Mouse (Mus musculus) natural killer cell, adult 2 months (primary cell): ENCODE measurements around the gene Ino80d.

Source experiments
- DNase-seq, 2 experiments: peaks; one replicate each; pipeline ENCODE4 v3.0.0; 2022; ENCODE audit warnings: low spot score in 2 of 2

Ino80d gene

DNA sequence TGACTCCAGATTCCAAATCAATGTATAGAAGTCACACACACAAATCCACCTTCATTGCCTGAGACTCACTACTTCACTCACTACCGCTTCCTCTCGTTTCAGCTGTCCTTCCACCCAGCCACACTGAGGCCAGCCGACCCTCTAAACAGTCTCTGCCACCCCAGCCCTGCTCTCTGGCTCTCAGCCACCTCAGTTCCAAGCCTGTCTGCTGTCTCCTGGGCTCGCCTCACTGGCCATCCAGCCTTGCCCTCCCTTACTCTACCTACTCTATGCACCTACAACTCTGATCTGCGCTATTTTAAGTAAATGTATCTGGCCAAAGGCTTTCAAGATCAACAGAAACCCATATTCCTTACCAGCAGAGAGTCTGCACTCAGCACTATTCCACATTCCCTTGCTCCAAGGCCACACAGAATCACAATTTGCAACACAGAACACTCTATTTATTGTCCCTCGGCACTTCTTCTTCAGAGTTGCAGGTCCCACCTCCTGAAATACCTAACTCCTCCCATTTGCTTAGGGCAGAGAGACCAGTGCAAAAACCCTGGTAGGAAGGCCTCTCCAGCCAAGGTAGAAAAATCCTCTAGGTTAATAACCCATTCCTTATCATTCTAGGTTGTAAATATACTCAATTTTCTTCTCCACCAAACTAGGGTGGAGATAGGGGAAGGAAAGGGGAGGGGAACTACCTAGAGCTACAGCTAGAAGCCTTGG, 6.7 kb downstream of the Ino80d start:
- DNase-seq = no peak

DNA sequence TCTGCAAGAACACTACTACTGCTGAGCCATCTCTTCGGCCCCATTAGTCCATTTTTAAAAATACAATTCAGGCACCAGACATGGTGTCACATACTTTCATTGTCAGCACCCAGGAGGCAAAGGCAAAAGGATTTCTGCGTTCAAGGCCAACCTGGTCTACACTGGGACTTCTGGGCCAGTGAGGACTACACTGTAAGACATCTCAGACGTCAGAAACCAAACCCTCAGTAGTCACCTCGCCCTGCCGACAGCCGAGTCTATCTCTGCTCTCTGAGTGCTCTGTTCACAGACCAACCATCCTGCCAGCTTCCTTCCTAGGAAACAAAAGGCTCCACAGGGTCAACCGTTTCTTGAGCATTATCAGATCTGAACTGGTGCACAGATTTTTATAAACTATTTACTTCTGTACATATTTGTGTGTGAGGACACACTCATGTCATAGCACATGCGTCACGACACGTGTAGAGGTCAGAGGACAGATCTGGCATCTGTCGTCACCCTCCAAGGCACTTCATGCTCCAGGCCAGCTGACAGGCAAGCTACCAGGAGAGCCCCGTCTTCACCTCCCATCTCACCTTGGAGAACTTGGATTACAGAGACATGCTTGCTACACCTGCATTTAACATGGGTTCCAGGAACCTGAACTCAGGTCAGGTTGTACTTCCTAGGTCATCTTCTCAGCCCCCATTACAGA, 11.6 kb downstream of the Ino80d start:
- DNase-seq = no peak

DNA sequence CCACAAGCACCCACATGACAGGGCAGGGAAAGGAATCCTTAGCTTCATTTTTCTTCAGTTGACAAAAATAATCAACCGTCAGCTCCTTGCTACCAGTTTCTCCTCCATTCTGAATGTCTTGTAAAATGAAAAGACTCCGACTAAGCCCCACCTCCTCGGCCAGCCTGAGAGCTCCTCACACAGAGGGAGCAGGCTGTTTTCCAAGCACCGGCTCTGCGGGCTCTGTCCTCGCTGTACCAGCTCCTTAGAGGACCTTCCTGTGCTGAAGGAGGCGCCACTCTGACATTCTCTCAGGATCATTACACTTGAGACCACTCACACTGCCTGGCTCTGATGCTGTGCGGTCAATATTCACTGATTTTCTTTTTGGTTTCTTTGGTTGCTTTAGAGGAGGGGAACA, 14.3 kb downstream of the Ino80d start:
- DNase-seq = no peak

DNA sequence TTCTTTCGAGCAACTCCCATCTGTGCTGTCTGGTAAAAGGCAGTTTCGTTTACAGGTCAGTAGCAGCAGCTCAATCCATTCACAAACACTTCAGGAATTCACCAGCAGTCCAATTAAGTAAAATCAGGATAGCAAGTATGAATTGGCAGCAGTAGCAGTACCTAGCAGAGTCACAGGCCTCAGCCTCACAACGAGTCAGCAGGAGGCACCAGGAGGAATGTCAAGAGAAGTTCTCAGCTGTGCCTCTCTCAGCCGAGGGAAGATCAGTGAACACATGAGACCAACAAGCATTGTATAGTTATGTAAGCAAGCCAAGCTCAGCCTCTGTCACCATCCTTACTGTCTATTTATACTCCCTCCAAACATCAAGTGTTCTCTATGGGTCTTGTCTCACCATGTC, 15.6 kb downstream of the Ino80d start:
- no peak for DNase-seq

DNA sequence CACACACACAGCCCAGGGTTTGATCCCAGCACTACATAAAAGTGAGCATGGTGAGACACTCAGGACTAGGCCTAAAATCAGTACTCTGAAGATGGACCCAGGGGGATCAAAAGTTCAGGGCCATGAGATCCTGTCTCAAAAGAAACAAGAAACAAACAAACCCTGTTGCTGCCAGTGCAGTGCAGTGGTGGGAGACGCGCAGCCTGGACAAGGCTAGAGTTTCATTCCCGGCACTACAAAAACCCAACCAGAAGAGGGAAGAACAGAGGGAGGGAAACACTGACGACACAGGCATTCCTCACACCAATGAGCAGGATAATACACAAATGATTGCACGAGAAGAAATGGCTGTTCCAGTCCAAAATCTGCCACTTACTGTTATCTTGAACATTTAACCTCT, 18.4 kb downstream of the Ino80d start:
- DNase-seq = no peak

DNA sequence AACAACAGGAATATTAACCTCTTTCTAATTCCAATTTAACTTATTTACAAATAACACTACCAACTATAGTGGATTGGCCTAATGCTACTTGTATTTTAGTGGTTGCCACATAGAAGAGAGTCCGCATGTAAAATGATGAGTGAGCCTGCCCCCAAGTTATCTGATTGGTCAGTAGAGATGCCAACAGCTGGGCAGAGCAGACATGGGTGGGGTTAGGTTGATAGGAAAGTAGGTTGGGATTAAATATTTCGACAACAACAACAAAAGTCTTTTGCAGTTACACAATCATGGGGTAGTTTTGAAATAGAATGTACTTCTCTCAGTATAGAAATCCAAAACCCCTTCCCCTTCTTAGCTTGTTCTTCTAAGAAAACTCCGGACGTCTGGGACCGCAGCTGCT, 24.7 kb downstream of the Ino80d start:
- DNase-seq = no peak

DNA sequence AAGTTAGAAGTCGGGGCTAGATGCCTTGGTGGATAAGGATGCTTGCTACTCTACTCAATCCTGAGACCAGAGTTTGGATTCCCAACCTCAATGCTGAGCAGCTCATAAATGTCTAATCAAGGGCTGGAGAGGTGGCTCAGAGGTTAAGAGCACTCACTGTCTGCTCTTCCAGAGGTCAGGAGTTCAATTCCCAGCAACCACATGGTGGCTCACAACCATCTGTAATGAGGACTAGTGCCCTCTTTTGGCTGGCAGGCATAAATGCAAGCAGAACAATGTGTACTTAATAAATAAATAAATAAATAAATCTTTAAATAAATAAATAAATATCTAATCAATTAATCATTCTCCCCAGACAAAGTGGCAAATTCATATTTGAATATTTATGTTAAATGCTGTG, 25.9 kb downstream of the Ino80d start:
- DNase-seq = no peak

DNA sequence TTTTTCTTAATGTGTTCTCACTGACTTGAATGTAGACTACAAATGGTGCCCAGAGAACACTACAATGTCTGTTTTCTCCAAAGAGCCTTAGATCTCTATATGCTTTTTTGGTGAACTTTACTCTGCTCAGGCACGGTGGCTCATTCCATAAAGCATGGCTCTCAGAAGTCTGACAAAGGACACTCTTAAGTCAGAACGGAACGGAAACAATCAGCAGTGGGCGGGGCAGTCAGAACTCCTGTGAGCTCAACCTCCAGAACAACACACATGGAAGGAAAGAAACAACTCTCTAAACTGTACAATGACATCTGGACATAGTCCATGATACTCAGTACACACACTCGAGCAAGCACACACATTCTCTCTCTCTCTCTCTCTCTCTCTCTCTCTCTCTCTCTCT, 34.2 kb downstream of the Ino80d start:
- no peak for DNase-seq

DNA sequence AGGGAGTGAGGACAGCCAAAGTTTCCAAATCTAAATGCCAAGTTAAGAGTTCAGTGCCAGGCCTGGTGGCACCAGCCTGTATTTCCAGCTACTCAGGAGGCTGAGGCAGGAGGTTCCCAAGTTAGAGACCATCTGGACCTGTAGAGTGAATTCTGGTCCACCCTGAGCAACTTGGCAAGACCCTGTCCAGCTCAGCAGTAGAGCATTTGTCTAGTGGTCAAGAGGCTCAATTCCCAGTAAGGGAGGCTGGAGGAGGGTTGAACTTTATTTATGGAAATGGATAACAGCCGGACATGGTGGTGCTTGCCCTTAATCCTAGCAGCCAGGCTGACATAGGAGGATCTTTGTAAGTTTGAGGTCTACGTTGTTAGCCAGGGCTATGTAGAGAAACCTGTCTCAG, 38.1 kb downstream of the Ino80d start:
- DNase-seq = no peak

DNA sequence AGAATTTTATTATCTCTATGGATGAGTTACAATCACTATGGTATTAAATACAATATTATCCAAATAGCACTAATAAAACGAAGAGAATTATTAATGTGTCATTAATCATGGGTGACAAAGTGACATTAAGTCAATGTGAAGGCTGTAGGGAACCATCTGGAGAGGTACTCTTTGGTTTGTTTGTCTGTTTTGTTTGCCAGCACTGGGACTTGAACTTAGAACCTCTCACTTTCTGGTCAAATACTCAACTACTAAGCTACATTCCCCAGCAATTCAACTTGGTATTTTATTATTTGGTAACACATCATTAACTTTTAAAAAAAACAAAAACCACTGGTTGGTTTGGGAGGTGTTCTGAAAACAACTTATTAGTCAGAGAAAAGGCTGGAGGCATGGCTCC, 43.1 kb downstream of the Ino80d start:
- no peak for DNase-seq

DNA sequence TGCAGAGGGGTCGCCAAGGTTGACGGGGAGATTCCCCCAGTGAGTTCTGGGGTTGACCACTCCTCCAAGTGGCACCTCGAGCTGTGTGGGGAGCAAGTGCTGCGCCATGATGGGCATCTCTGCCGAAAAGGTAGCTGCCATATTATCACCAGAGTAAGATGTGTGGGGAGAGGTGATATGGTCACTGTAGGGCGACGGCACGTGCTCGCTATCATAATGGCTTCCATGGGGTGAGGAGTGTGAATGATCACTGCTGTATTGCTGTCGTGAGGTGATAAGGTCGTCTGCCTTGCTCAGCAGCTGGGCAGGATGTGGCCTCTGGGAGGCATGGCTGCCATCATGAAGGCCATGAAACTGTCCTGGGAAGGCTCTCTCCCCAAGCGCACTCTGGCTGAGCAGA, 56.1 kb downstream of the Ino80d start:
- DNase-seq = no peak

DNA sequence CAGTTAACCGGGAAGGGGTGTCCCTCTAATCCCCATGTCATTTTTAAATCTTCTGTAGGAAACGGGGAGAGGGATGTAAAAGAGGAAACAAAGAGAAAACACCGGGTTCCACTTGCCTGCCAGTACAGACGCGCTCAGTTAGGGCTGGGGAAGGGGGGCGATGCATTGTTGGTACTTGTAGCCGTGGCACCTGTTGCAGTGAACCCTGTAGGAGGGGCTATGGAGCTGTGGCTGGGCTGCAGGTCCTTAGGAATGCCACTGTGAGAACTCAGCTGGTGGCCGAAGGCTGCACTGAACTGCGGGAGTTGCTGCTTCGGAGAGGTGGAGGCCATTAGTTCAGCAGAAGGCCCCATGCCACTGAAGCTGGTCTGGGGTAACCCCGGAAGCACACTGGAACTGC, 56.6 kb downstream of the Ino80d start:
- DNase-seq = no peak

DNA sequence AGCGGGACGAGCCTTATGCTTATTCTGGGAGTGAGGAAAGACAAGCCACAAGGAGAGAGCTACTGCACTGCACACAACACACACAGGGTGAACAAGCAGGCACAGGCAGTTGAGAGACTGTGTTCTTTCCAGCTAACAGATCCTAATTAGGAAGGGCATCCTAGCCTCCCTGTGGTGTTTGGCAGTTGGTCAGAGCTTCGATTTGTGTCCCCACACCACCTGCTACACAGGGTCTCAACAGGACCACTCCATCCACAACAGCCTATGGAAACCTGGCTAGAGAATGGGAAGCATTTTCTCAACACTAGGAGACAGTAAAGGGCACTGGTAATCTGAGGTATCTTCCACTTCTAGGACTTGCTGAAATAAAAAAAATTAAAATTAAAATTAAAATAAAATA, 57.1 kb downstream of the Ino80d start:
- DNase-seq = no peak

DNA sequence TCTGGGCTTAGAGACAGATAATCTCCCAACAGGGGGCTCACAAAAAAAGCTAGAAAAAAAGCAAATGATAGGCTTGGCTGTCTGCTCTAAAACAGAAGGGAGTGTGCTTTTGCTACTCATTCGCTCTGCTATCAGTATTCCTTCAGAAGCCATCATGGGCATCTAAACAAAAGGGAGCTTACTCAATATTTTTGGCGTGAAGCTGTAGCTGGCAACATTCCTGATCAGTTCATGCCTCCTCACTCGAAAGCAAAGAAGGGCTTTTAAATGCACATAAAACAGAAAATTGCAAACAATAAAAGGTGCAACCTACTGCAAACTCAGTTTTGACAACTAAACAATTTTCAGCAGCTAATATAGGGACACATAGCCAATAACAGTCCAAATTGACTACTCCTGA, 59.1 kb downstream of the Ino80d start:
- no peak for DNase-seq

DNA sequence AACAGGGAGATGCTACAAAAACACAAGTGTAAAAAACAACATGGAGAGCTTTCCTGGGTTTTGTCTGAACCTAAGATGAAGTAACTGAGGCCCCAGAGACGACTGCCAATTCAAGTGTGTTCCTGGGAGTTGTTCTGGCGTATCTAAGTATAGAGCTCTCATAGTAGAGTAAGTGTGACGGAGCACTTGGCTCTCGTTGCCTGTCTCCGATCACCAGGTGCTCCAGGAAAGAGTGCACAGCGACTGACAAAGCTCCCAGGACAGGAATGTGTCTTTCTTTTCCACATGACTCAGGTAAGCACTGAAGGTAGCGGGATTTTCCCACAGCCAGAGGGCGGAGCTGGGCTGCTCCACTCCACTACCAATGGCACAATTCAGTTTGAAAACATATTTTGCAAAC, 63.6 kb downstream of the Ino80d start:
- DNase-seq = no peak

DNA sequence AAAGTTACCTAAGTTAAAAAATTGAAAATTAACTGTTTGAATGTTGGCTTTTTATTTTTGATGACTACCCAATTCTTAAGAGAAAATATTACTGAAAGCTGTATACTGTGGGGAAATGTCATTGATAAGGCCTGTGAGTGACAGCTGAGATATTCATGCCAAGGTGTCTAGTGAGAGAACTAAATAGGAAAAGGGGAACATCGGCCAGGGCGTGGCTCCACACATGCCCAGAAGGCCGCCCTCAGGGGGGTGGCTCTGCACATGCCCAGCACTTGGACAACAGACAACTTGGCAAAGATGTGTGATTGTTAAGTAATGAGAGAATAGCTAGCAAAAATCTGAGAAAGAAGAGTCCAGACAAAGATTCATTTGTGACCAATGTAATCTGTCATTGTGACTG, 64.5 kb downstream of the Ino80d start:
- no peak for DNase-seq

DNA sequence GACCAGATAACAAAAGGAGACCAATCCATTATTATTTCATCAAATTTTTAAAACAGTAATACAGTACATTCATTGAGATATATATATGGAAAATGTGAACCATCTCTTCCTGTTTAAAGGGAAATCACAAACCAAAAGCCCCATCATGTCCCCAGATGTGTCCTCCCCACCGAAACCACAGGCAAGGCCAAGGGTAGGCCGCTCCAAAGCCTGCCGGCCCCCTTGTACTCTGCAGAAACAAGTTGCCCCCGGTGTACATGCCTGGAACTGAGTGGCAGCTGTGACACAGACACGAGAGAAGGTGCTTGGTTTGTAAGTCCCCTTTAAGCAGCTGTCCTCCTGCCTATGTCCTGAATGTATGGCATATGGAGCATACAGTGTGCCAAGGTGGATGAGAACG, 66.5 kb downstream of the Ino80d start:
- no peak for DNase-seq

DNA sequence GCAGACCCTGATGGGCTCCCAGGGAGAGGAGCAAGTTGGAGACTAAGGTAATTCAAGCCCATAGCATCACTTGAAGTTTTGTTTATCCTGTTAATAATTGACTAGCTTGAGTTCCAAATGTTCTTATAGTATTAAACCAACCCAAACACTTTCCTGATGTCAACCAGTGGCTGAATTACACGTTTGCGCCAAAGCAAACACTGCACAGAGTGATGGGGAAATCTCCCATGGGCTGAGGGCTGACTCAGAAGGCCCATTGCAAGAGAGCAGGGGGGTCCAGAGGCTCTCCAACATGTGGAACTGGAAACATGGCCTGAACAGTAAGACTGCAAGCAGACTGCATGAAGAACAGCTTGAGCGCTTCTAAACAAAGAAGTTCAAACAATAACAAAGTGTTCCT, 81.5 kb downstream of the Ino80d start:
- DNase-seq = no peak

DNA sequence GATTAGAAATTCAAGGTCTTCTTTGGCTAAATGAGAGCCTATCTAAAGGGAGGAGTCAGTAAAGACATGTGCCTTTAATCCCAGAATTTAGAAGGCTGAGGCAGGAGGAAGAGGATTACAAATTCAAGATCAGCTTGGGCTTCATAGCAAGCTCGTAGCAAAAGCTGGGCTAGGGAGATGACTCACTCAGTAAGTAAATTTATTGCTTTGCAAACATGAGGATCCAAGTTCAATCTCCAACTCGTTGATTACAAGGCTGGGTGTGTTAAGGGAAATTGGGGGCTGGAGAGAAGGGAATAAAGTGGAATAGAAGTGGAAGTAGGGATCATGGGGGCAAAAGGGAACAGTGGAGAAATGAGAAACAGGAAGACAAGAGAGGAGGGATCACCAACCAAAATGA, 94.6 kb downstream of the Ino80d start:
- no peak for DNase-seq

DNA sequence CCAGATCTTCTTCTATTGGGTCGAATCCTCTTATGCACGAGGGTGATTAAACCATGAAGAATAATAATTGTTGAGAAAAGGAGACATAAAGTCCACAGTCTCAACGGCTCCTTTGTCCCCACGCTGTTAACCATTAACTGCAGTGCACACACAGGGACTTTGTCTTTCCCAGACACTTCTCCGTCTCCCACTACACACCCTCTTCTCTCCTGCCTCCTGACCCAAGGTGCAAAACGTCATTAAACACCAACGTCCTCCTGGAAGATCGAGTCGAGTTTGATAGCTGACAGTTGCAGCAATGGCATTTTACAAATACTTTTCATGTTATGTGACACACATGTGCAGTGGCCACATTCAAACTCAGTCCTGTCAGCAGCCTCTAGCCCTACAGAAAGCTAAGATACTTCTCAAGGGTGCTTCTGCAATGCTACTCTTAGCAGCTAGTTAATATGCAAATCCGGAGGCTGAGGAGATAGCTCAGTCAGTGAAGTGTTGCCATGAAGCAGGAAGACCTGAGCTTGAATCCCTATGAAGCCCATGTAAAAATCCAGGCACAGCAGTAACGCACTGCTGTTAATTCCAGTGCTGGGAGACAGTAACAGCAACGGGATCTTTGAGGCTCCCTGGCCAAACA, 109.3 kb downstream of the Ino80d start:
- DNase-seq = no peak

DNA sequence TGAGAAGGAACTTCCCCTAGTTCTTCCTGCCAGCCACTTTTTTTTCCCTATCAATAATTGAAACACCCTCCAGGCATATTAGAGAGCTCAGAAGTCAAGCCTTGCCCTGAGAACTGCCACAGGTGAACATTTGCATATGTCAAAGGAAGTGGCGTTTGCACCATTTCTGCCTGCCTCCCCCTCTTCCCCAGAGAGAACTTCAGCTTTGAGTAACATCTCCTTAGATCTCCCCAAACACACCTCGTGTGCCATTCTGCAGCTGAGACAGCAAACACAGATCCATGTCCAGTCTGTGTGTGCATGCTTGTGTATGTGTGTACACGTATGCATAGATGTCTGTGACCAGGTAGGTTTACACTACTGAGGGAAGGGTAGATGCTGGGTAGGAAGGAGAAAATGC, 112.6 kb downstream of the Ino80d start:
- no peak for DNase-seq

DNA sequence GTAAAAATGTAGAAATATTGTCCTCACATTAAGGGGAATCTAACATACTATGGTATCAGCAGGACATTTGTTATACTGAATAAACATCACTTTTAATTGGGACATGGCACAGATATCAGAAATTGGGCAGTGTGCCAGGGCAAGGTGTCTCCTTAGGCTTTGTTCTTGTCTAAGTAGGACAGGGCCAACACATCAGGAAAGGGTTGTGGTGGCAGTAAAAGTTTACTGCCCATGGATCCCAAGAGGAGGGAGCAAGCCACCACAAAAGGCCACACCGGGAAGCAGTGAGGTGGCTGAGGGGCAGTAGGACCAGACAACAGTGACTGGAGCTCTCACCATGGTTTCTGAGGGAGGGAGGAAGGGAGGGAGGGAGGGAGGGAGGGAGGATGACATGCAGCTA, 121.1 kb downstream of the Ino80d start:
- no peak for DNase-seq

DNA sequence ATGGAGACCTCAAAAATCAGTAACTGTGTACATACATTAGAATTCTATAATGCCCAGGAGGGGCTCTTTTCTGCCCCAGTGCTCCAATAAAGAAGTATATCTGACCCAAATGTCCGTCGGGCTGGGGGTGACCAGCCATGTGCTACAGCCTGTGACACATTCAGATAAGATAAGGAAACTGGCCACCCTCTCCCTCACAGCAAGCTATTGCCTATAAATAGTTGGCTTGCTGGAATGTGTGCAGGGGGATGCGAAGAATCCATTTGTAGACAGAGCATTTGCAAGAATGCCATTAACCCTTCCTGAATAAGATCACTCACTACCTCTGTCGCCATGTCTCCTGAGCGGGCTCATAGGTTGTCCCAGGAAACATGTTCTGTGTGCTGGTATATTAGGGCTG, 121.8 kb downstream of the Ino80d start:
- DNase-seq = no peak
